In the genomic region with DNA sequence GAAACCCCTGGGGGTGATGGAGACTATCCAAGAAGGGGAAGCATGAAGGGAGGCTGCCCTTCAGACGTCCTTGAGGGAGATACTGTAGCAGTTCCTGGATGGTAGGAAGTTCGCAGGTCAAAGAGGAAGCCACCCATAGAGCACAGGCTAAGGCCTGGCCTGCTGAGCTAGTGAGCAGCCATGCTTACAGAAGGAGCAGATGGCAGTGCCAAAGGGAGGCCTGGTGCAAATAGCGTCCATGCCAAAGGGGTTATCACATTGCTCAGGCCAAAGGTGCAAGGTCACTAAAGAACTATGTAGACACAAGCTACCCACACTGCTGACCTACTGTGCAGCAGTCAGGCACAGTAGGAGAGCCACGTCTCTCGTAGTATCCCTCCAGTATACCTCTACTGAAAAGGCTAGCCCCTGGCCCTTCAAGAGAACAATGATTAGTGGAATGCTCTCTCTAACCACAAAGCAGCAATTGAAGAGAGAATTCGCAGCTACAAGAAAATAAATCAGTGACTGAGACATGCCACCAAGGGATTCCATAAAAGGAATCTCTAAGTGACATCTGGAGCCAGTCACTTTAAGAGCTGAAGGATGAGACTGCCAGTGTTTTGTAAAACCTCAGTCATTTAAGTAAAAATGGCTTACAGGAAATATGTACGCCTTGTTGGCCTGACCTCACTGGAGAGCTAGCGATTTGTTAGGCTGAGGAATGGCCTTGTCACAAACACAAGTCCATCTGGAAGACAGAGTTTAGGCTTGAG, we compare ENCODE assay signal across 15 mouse cellular contexts. TPM values are rescaled to one million over a fixed set of nuclear protein-coding genes. Genes with fewer than 3 reads are reported as not detected.
DNase-seq lines count a peak whose midpoint lies in the region; ATAC-seq lines count a peak whose summit lies in the region.
"Had no signal": no experiment of that assay in that cellular context is flagged by ENCODE, and none has a peak within 500 bp of the region (broad histone marks: within the 10 kb centered on the region; RNA-seq: fewer than 3 reads in every experiment).

No protein-coding gene starts in this region.

- no peaks in the 10 kb centered on the region for H3K36me3 ChIP-seq in hindbrain, embryonic 10.5 days
- H3K36me3 ChIP-seq in hindbrain, embryonic 12.5 days, result no peaks in the 10 kb centered on the region
- no peaks in the 10 kb centered on the region for H3K36me3 ChIP-seq in limb, embryonic 11.5 days (ENCODE audit: control insufficient read depth, insufficient read depth, low read length)
- H3K36me3 ChIP-seq in limb, embryonic 10.5 days, result no peaks in the 10 kb centered on the region
- H3K36me3 ChIP-seq in hindbrain, embryonic 16.5 days (ENCODE audit: control insufficient read depth, insufficient read depth, low read length), result no peaks in the 10 kb centered on the region
- H3K36me3 ChIP-seq: heart, embryonic 15.5 days; limb, embryonic 15.5 days had no signal

- WGBS in hindbrain, embryonic 10.5 days, result 42% methylated on average over 8 of the region's 8 CpGs
- WGBS in hindbrain, embryonic 12.5 days, result 42% methylated on average over 8 of the region's 8 CpGs
- 60% methylated on average over 8 of the region's 8 CpGs for WGBS in limb, embryonic 11.5 days
- WGBS in limb, embryonic 10.5 days, result 60% methylated on average over 8 of the region's 8 CpGs
- 36% methylated on average over 8 of the region's 8 CpGs for WGBS in hindbrain, embryonic 16.5 days

- H3K9me3 ChIP-seq in hindbrain, embryonic 10.5 days, result no peaks in the 10 kb centered on the region
- H3K9me3 ChIP-seq in hindbrain, embryonic 12.5 days (replicated peaks), result no peaks in the 10 kb centered on the region
- H3K9me3 ChIP-seq in limb, embryonic 11.5 days (ENCODE audit: control insufficient read depth, low read length), result no peaks in the 10 kb centered on the region
- H3K9me3 ChIP-seq in limb, embryonic 10.5 days (replicated peaks), result no peaks in the 10 kb centered on the region
- H3K9me3 ChIP-seq in hindbrain, embryonic 16.5 days (ENCODE audit: control insufficient read depth, low read length), result no peaks in the 10 kb centered on the region
- H3K9me3 ChIP-seq: heart, embryonic 15.5 days; limb, embryonic 15.5 days had no signal

- H3K4me2 ChIP-seq in hindbrain, embryonic 12.5 days (replicated peaks), result no peak overlapping the region
- H3K4me2 ChIP-seq in limb, embryonic 11.5 days (ENCODE audit: low read depth, severe bottlenecking), result no peak overlapping the region
- no peak overlapping the region for H3K4me2 ChIP-seq in hindbrain, embryonic 16.5 days (ENCODE audit: low read length)
- H3K4me2 ChIP-seq: heart, embryonic 15.5 days; limb, embryonic 15.5 days had no signal

- ATAC-seq in hindbrain, embryonic 12.5 days (ENCODE audit: low FRiP score), result no peak
- ATAC-seq in limb, embryonic 11.5 days (ENCODE audit: insufficient number of reproducible peaks, low FRiP score, low TSS enrichment, low read depth), result no peak
- ATAC-seq in hindbrain, embryonic 16.5 days, result no peak; the same call in 1 of the 2 replicates

- no peaks in the 10 kb centered on the region for H3K27me3 ChIP-seq in hindbrain, embryonic 10.5 days (ENCODE audit: insufficient read depth, poor library complexity, severe bottlenecking)
- H3K27me3 ChIP-seq in hindbrain, embryonic 12.5 days, result no peaks in the 10 kb centered on the region
- H3K27me3 ChIP-seq in limb, embryonic 11.5 days (ENCODE audit: control insufficient read depth, insufficient read depth, low read length), result no peaks in the 10 kb centered on the region
- H3K27me3 ChIP-seq in limb, embryonic 10.5 days (ENCODE audit: low read depth, poor library complexity, severe bottlenecking), result no peaks in the 10 kb centered on the region
- no peaks in the 10 kb centered on the region for H3K27me3 ChIP-seq in hindbrain, embryonic 16.5 days (replicated peaks; ENCODE audit: control insufficient read depth, insufficient read depth, low read length)
- H3K27me3 ChIP-seq: CH12.LX; heart, embryonic 15.5 days; limb, embryonic 15.5 days had no signal

- H3K4me1 ChIP-seq in hindbrain, embryonic 10.5 days (replicated peaks), result peaks cover 64% of the 10 kb centered on the region
- peaks cover 18% of the 10 kb centered on the region for H3K4me1 ChIP-seq in hindbrain, embryonic 12.5 days
- H3K4me1 ChIP-seq in limb, embryonic 11.5 days (ENCODE audit: control insufficient read depth, insufficient read depth, low read length), result no peaks in the 10 kb centered on the region
- peaks cover 19% of the 10 kb centered on the region for H3K4me1 ChIP-seq in limb, embryonic 10.5 days
- H3K4me1 ChIP-seq in hindbrain, embryonic 16.5 days (ENCODE audit: control insufficient read depth, insufficient read depth, low read depth, low read length), result peaks cover 12% of the 10 kb centered on the region
- H3K4me1 ChIP-seq: limb, embryonic 15.5 days had no signal

- DNase-seq in hindbrain, embryonic 10.5 days (ENCODE audit: low spot score), result no peak
- peak; percentile 19 for DNase-seq in limb, embryonic 11.5 days (ENCODE audit: low spot score)
- no peak for DNase-seq in limb, embryonic 10.5 days (ENCODE audit: low spot score)
- peak; percentile 62 for DNase-seq in mesoderm, embryonic 11.5 days (ENCODE audit: low read depth, low spot score)
- no peak for DNase-seq in right cerebral cortex, postnatal 14 days
- DNase-seq: adrenal gland, adult 2 months; gastrocnemius, postnatal 25 days; layer of hippocampus, postnatal 36 days; right cerebral cortex, postnatal 4 days had no signal

- peak overlapping the region; percentile 53; the same call in 1 of the 2 replicates for H3K27ac ChIP-seq in hindbrain, embryonic 10.5 days
- no peak overlapping the region for H3K27ac ChIP-seq in hindbrain, embryonic 12.5 days
- H3K27ac ChIP-seq in limb, embryonic 11.5 days (replicated peaks; ENCODE audit: low read depth, low read length), result no peak overlapping the region
- H3K27ac ChIP-seq in limb, embryonic 10.5 days, result no peak overlapping the region
- 0 out of 2 replicates have a peak overlapping the region, but pooled peaks have one; percentile 1 for H3K27ac ChIP-seq in hindbrain, embryonic 16.5 days (ENCODE audit: low read depth, low read length)
- H3K27ac ChIP-seq: heart, embryonic 15.5 days; limb, embryonic 15.5 days; macrophage had no signal

- H3K9ac ChIP-seq in hindbrain, embryonic 12.5 days, result no peak overlapping the region
- no peak overlapping the region for H3K9ac ChIP-seq in limb, embryonic 11.5 days (ENCODE audit: low read length)
- H3K9ac ChIP-seq in hindbrain, embryonic 16.5 days (ENCODE audit: low read depth, low read length), result no peak overlapping the region
- H3K9ac ChIP-seq: heart, embryonic 15.5 days; limb, embryonic 15.5 days had no signal

- no peak overlapping the region for H3K4me3 ChIP-seq in hindbrain, embryonic 10.5 days
- no peak overlapping the region for H3K4me3 ChIP-seq in hindbrain, embryonic 12.5 days
- no peak overlapping the region for H3K4me3 ChIP-seq in limb, embryonic 11.5 days (ENCODE audit: low read depth, low read length)
- no peak overlapping the region for H3K4me3 ChIP-seq in limb, embryonic 10.5 days
- H3K4me3 ChIP-seq in hindbrain, embryonic 16.5 days (ENCODE audit: low read length), result no peak overlapping the region
- H3K4me3 ChIP-seq: heart, embryonic 15.5 days; limb, embryonic 15.5 days had no signal

RNA-seq across cellular contexts. Expression of a gene that starts 57.9 kb away (rescaled TPM):
- polyA plus RNA-seq in hindbrain, embryonic 10.5 days (2016; fragmentation: Nextera tagmentation; extraction: Ambion mirVana), result 5.6 and 10.1 TPM in 2 replicates
- polyA plus RNA-seq in hindbrain, embryonic 12.5 days (2016; fragmentation: Nextera tagmentation; extraction: Ambion mirVana), result 8.0 and 8.1 TPM in 2 replicates
- 13.1 and 14.0 TPM in 2 replicates for polyA plus RNA-seq in limb, embryonic 11.5 days (2014; fragmentation: Nextera tagmentation; extraction: Ambion mirVana)
- polyA plus RNA-seq in limb, embryonic 10.5 days (2016; fragmentation: Nextera tagmentation; extraction: Ambion mirVana), result 9.2 and 10.9 TPM in 2 replicates
- 9.1 and 10.6 TPM in 2 replicates for polyA plus RNA-seq in hindbrain, embryonic 16.5 days (2015; fragmentation: Nextera tagmentation; extraction: Ambion mirVana)

Comparison
In these comparisons a context has a peak if more than half of its experiments do, and no peak if none do; other contexts are left out.
1. DNase-seq: peak in limb, embryonic 11.5 days (single experiment) and mesoderm, embryonic 11.5 days (single experiment); none in hindbrain, embryonic 10.5 days (single experiment), limb, embryonic 10.5 days (single experiment) and right cerebral cortex, postnatal 14 days (single experiment).
2. H3K27ac ChIP-seq: peak in hindbrain, embryonic 10.5 days (single experiment) and hindbrain, embryonic 16.5 days (single experiment); none in hindbrain, embryonic 12.5 days (single experiment), limb, embryonic 11.5 days (single experiment) and limb, embryonic 10.5 days (single experiment).